19 mouse cellular contexts compared by ENCODE assay signal in the genomic region with DNA sequence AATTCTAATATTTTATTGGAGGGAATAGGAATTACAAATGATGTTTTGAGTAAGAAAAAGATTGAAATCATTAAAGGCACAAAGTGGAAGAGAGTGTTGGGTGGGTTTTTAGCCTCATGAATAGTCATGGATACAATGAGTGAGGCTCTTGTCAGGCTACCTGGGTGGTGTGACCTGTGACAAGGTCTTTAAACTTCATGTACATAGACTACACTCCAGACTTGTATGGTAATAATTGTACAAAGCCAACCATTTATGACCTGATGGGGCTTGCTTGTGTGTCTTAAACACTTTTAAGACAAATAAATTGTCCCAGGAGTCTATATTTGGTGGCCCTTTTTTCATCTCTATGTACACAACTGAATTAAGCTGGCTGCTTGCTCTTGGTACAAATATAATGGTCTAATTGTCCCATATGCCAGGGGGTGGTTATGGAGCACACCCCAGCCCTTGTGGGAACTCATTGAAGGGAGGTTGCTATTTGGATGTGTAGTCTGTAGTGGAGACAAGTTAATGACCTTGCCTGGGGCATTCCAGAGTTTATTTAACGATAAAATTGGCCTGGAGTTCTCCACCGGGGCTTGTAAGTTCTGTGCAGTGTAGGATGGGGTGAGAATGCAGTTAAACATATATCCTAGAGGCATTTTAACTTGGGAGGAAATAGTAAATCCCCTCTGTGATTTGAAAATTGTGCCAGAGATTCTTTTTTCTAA.
"Had no signal": no experiment of that assay in that cellular context is flagged by ENCODE, and none has a peak within 500 bp of the region (broad histone marks: within the 10 kb centered on the region; RNA-seq: fewer than 3 reads in every experiment).

No protein-coding gene starts in this region.

- H3K9me3 ChIP-seq: kidney, embryonic 15.5 days; liver, embryonic 13.5 days; neural tube, embryonic 13.5 days had no signal

- DNase-seq: kidney, adult 11 months; kidney, adult 8-10 months; kidney, postnatal 10 days; kidney, postnatal 36 days; layer of hippocampus, postnatal 36 days; liver, embryonic 13.5 days; lung, adult 2 months; lung, postnatal 14 days; lung, postnatal 4 days; midbrain, embryonic 14.5 days; retina, postnatal 1 day; right cerebral cortex, postnatal 25 days; thymus, adult 18-20 months; thymus, postnatal 36 days had no signal

- H3K9ac ChIP-seq: kidney, embryonic 15.5 days; liver, embryonic 13.5 days; neural tube, embryonic 13.5 days had no signal

- H3K4me1 ChIP-seq: kidney, embryonic 15.5 days; liver, embryonic 13.5 days; neural tube, embryonic 13.5 days had no signal

- H3K4me3 ChIP-seq: kidney, embryonic 15.5 days; left cerebral cortex, adult 2 months; liver, embryonic 13.5 days; myocyte; neural tube, embryonic 13.5 days had no signal

- H3K27ac ChIP-seq: kidney, embryonic 15.5 days; left cerebral cortex, adult 2 months; liver, embryonic 13.5 days; neural tube, embryonic 13.5 days had no signal

- H3K27me3 ChIP-seq: kidney, embryonic 15.5 days; liver, embryonic 13.5 days; neural tube, embryonic 13.5 days had no signal

- H3K36me3 ChIP-seq: kidney, embryonic 15.5 days; liver, embryonic 13.5 days; neural tube, embryonic 13.5 days had no signal

- H3K4me2 ChIP-seq: kidney, embryonic 15.5 days; liver, embryonic 13.5 days; midbrain, embryonic 11.5 days; neural tube, embryonic 13.5 days had no signal
